Mouse (Mus musculus): ENCODE data around the gene Rnf186.

DNA sequence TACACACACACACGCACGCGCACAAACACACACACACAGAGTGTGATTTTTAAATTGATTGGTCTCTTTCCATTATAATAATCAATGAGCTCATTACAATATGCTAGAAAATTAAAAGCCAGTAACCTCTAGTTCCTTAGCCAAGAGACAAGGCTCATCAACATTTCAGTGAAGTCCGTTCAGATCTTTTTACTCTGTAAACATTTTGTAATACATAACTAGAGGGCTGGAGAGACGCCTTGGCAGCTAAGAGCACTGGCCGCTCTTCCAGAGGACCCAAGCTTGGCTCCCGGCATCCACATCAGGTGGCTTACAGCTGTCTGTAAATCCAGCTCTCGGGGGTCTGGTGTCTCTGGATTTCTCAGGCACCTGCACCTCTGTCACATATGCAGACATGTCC lies 13.1 kb downstream of the Rnf186 start:
- no peak for TF ChIP-seq CTCF (IDR thresholded peaks at IDR 0.05; ENCODE audit: low read depth, low read length)
- TF ChIP-seq GATA2 (IDR thresholded peaks at IDR 0.05; ENCODE audit: borderline replicate concordance, low read depth, low read length), result no peak
